Mouse (Mus musculus) CH12.LX (cell line): ENCODE data around the gene Stk32c. TPM values are rescaled to one million over a fixed set of nuclear protein-coding genes. Genes with fewer than 3 reads are reported as not detected.

ENCODE experiments used
- DNase-seq: peaks from one replicate; pipeline ENCODE4 v3.0.0-alpha.2; 2013; ENCODE audit errors: extremely low read depth
- H3K27ac ChIP-seq: 2 replicates; pipeline ENCODE4 v1.5.1; 2012; ENCODE audit warnings: low read depth, mild to moderate bottlenecking, control low read depth, moderate library complexity; ENCODE audit not compliant: insufficient read depth
- H3K27me3 ChIP-seq: replicated peaks from 2 replicates; pipeline ENCODE3; 2012; ENCODE audit warnings: inconsistent platforms
- H3K36me3 ChIP-seq, 2 experiments: replicated peaks in 1 of 2; 2 replicates each; pipeline versions ENCODE3 to v1.6.1; 2012; ENCODE audit warnings: inconsistent platforms in 1 of 2, low read length in 1 of 2, mild to moderate bottlenecking in 1 of 2, mixed read lengths in 1 of 2, moderate library complexity in 1 of 2; ENCODE audit not compliant: control insufficient read depth in 1 of 2, insufficient read depth in 1 of 2
- H3K4me1 ChIP-seq, 2 experiments: 2 replicates each; pipeline ENCODE4 v1.6.1; 2012; ENCODE audit warnings: inconsistent platforms in 1 of 2, moderate library complexity in 1 of 2; ENCODE audit not compliant: insufficient read depth in 2 of 2, control insufficient read depth in 1 of 2
- H3K4me2 ChIP-seq: 2 replicates; pipeline ENCODE4 v1.6.1; 2012; ENCODE audit warnings: low read depth, mild to moderate bottlenecking, control low read depth; ENCODE audit not compliant: poor library complexity, insufficient read depth, severe bottlenecking
- H3K4me3 ChIP-seq, 3 experiments: fragments of 150-350 bp in 1 of 3; sonication (generic) in 1 of 3; replicated peaks in 1 of 3; 2 replicates each; pipeline versions ENCODE3 to v1.5.1; 2011 to 2012; ENCODE audit warnings: low read depth in 2 of 3, low read length in 2 of 3, mild to moderate bottlenecking in 2 of 3, moderate library complexity in 2 of 3, control low read depth in 1 of 3, improper control_type of control experiment in 1 of 3, inconsistent platforms in 1 of 3, mixed read lengths in 1 of 3; ENCODE audit not compliant: poor library complexity in 1 of 3
- H3K79me2 ChIP-seq: replicated peaks from 2 replicates; pipeline ENCODE4 v1.6.1; 2012; ENCODE audit warnings: mild to moderate bottlenecking, moderate library complexity; ENCODE audit not compliant: control insufficient read depth, poor library complexity, insufficient read depth, severe bottlenecking; ENCODE audit errors: extremely low read depth
- H3K9ac ChIP-seq: 2 replicates; pipeline ENCODE4 v1.6.1; 2012; ENCODE audit warnings: low read depth, mild to moderate bottlenecking, control low read depth, moderate library complexity; ENCODE audit not compliant: insufficient read depth
- H3K9me3 ChIP-seq: replicated peaks from 2 replicates; pipeline ENCODE3; 2012; ENCODE audit warnings: low read length, inconsistent platforms, mixed read lengths
- BHLHE40 ChIP-seq: IDR thresholded peaks from 2 replicates; pipeline ENCODE4 v1.6.1; 2011; ENCODE audit warnings: mild to moderate bottlenecking, low read depth, low read length, improper control_type of control experiment
- CHD1 ChIP-seq: IDR thresholded peaks from 2 replicates; pipeline ENCODE4 v1.6.1; 2012; ENCODE audit warnings: low read depth, low read length, improper control_type of control experiment, inconsistent platforms
- CHD2 ChIP-seq: IDR thresholded peaks from 2 replicates; pipeline ENCODE4 v1.6.1; 2011; ENCODE audit warnings: low read length, improper control_type of control experiment
- ELF1 ChIP-seq: IDR thresholded peaks from 2 replicates; pipeline ENCODE4 v1.6.1; 2014; ENCODE audit warnings: low read depth, mild to moderate bottlenecking, inconsistent platforms, low read length, improper control_type of control experiment
- EP300 ChIP-seq: IDR thresholded peaks from 2 replicates; pipeline ENCODE4 v1.6.1; 2011; ENCODE audit warnings: low read length, improper control_type of control experiment
- ETS1 ChIP-seq: conservative IDR thresholded peaks from 2 replicates; pipeline ENCODE4 v1.6.1; 2012; ENCODE audit warnings: low read depth, mild to moderate bottlenecking, inconsistent platforms, low read length, improper control_type of control experiment, moderate library complexity
- HCFC1 ChIP-seq: IDR thresholded peaks from 2 replicates; pipeline ENCODE4 v1.6.1; 2012; ENCODE audit warnings: low read depth, mild to moderate bottlenecking, inconsistent platforms, low read length, improper control_type of control experiment
- IRF4 ChIP-seq: IDR thresholded peaks from 2 replicates; pipeline ENCODE4 v1.6.1; 2014; ENCODE audit warnings: low read depth, mild to moderate bottlenecking, inconsistent platforms, low read length, improper control_type of control experiment
- JUN ChIP-seq: IDR thresholded peaks from 2 replicates; pipeline ENCODE4 v1.6.1; 2011; ENCODE audit warnings: low read depth, mild to moderate bottlenecking, low read length, improper control_type of control experiment, moderate library complexity; ENCODE audit not compliant: insufficient read depth
- KAT2A ChIP-seq: IDR thresholded peaks from 2 replicates; pipeline ENCODE4 v1.6.1; 2012; ENCODE audit warnings: low read length, improper control_type of control experiment, inconsistent platforms; ENCODE audit not compliant: insufficient replicate concordance
- MAFK ChIP-seq: IDR thresholded peaks from 2 replicates; pipeline ENCODE4 v1.6.1; 2011; ENCODE audit warnings: low read length, improper control_type of control experiment; ENCODE audit not compliant: insufficient replicate concordance
- MAX ChIP-seq: IDR thresholded peaks from 2 replicates; pipeline ENCODE4 v1.6.1; 2011; ENCODE audit warnings: low read length, improper control_type of control experiment
- MAZ ChIP-seq: IDR thresholded peaks from 2 replicates; pipeline ENCODE4 v1.6.1; 2012; ENCODE audit warnings: low read depth, mild to moderate bottlenecking, inconsistent platforms, low read length, improper control_type of control experiment, moderate library complexity
- MEF2A ChIP-seq: IDR thresholded peaks from 2 replicates; pipeline ENCODE4 v1.6.1; 2014; ENCODE audit warnings: low read depth, mild to moderate bottlenecking, inconsistent platforms, low read length, improper control_type of control experiment, borderline replicate concordance
- NELFE ChIP-seq: IDR thresholded peaks from 2 replicates; pipeline ENCODE4 v1.6.1; 2011; ENCODE audit warnings: low read depth, low read length, improper control_type of control experiment
- NRF1 ChIP-seq: IDR thresholded peaks from 2 replicates; pipeline ENCODE4 v1.6.1; 2014; ENCODE audit warnings: low read depth, mild to moderate bottlenecking, inconsistent platforms, low read length, improper control_type of control experiment, moderate library complexity
- PAX5 ChIP-seq: IDR thresholded peaks from 2 replicates; pipeline ENCODE4 v1.6.1; 2012; ENCODE audit warnings: low read length, inconsistent platforms, mixed read lengths
- POLR2A ChIP-seq: IDR thresholded peaks from 2 replicates; pipeline ENCODE4 v1.6.1; 2011; ENCODE audit warnings: low read depth, mild to moderate bottlenecking, improper control_type of control experiment, low read length
- POLR2AphosphoS2 ChIP-seq: IDR thresholded peaks from 2 replicates; pipeline ENCODE4 v1.6.1; 2011; ENCODE audit warnings: low read depth, low read length, improper control_type of control experiment
- RAD21 ChIP-seq: IDR thresholded peaks from 2 replicates; pipeline ENCODE4 v1.6.1; 2011; ENCODE audit warnings: low read depth, mild to moderate bottlenecking, low read length, improper control_type of control experiment, moderate library complexity
- SIN3A ChIP-seq: IDR thresholded peaks from 2 replicates; pipeline ENCODE4 v1.6.1; 2012; ENCODE audit warnings: low read length, improper control_type of control experiment, inconsistent platforms
- SMC3 ChIP-seq: IDR thresholded peaks from 2 replicates; pipeline ENCODE4 v1.6.1; 2011; ENCODE audit warnings: low read depth, low read length, improper control_type of control experiment
- TBP ChIP-seq: conservative IDR thresholded peaks from 2 replicates; pipeline ENCODE4 v1.6.1; 2011; ENCODE audit warnings: low read depth, low read length, improper control_type of control experiment
- TCF12 ChIP-seq: IDR thresholded peaks from 2 replicates; pipeline ENCODE4 v1.6.1; 2014; ENCODE audit warnings: low read depth, mild to moderate bottlenecking, inconsistent platforms, low read length, improper control_type of control experiment
- UBTF ChIP-seq: IDR thresholded peaks from 2 replicates; pipeline ENCODE4 v1.6.1; 2012; ENCODE audit warnings: low read depth, mild to moderate bottlenecking, inconsistent platforms, low read length, improper control_type of control experiment, moderate library complexity
- USF1 ChIP-seq: IDR thresholded peaks from 2 replicates; pipeline ENCODE4 v1.6.1; 2014; ENCODE audit warnings: low read depth, mild to moderate bottlenecking, inconsistent platforms, low read length, improper control_type of control experiment
- USF2 ChIP-seq: conservative IDR thresholded peaks from 2 replicates; pipeline ENCODE4 v1.6.1; 2011; ENCODE audit warnings: low read depth, low read length, improper control_type of control experiment
- ZC3H11A ChIP-seq: IDR thresholded peaks from 2 replicates; pipeline ENCODE4 v1.6.1; 2012; ENCODE audit warnings: low read depth, mild to moderate bottlenecking, inconsistent platforms, low read length, improper control_type of control experiment
- ZKSCAN1 ChIP-seq: IDR thresholded peaks from 2 replicates; pipeline ENCODE4 v1.6.1; 2012; ENCODE audit warnings: low read depth, inconsistent platforms, low read length, improper control_type of control experiment, borderline replicate concordance
- ZMIZ1 ChIP-seq: IDR thresholded peaks from 2 replicates; pipeline ENCODE4 v1.6.1; 2012; ENCODE audit warnings: low read depth, mild to moderate bottlenecking, inconsistent platforms, low read length, improper control_type of control experiment
- dilution Hi-C: fragments of 300-500 bp; cut with MboI; formaldehyde crosslinking; loops from 2 replicates; pipeline ENCODE4 v1.14.3; 2020; ENCODE audit warnings: low sequenced_read_pairs; ENCODE audit not compliant: extremely low pct_unique_long_range_greater_than_20kb, extremely low pct_ligation_motif_present
- in situ Hi-C: fragments of 300-500 bp; cut with MboI; formaldehyde crosslinking; loops from 3 replicates; pipeline ENCODE4 v1.14.3; 2019; ENCODE audit warnings: low sequenced_read_pairs, low pct_ligation_motif_present, low pct_unique_long_range_greater_than_20kb, mixed read lengths
- polyA plus RNA-seq: library from polyadenylated mRNA; unstranded; fragments of >175 nt; gene quantifications from 2 replicates; pipeline ENCODE4 v1.2.1, GENCODE M21; 2012; ENCODE audit warnings: low read depth; ENCODE audit not compliant: insufficient read length
- total RNA-seq, 2 experiments: library from RNA; depleted of rRNA; stranded (reverse); fragments of 300-350 nt in 1 of 2; fragments of >200 nt in 1 of 2; gene quantifications; 2 replicates each; pipeline ENCODE4 v1.2.3; 2012 to 2014

The Stk32c gene
- total and polyA plus RNA-seq, 3 experiments: not detected

- no peak for DNase-seq
- Histone ChIP-seq H3K9ac (no peak overlapping the region), H3K4me3 (no peak overlapping the region), H3K9me3 (peaks cover 4% of the 10 kb centered on the region), H3K4me2 (no peak overlapping the region), H3K27me3 (peaks cover 85% of the 10 kb centered on the region), H3K27ac (no peak overlapping the region), H3K4me1 (no peaks in the 10 kb centered on the region; a peak in 1 of 4 replicates), H3K79me2 (no peaks in the 10 kb centered on the region), H3K36me3 (no peaks in the 10 kb centered on the region)
- in situ Hi-C loops (loop anchor here (5.0 kb wide), 1 partner anchor 68 kb away; no protein-coding TSS in a partner anchor), dilution Hi-C loops (no loop called here)
- TF ChIP-seq ETS1 (no peak), RAD21 (no peak), ELF1 (no peak), MAX (0 out of 2 replicates have a peak, but pooled peaks have one; percentile 26), USF1 (peak; percentile 10; the same call in 1 of the 2 replicates), IRF4 (no peak), MAFK (no peak), KAT2A (no peak), BHLHE40 (no peak)
Observed at GRCm38 (mm10) chr7:139234426-139235188, 21.5 kb upstream of the Stk32c start.

GRCm38 (mm10) chr7:139233714-139234113 is 20.6 kb upstream of the Stk32c start:
- Histone ChIP-seq H3K27me3 (peaks cover 85% of the 10 kb centered on the region), H3K9ac (no peak overlapping the region), H3K4me3 (no peak overlapping the region), H3K36me3 (no peaks in the 10 kb centered on the region), H3K9me3 (peaks cover 4% of the 10 kb centered on the region), H3K4me2 (no peak overlapping the region), H3K4me1 (no peaks in the 10 kb centered on the region; a peak in 1 of 4 replicates), H3K79me2 (no peaks in the 10 kb centered on the region), H3K27ac (no peak overlapping the region)
- peak; percentile 58 for DNase-seq
- in situ Hi-C loops: loop anchor here (5.0 kb wide), 1 partner anchor 69 kb away; no protein-coding TSS in a partner anchor
- dilution Hi-C loops: no loop called here
- no peak for TF ChIP-seq TCF12
- no peak for TF ChIP-seq ZKSCAN1
- TF ChIP-seq MAX: no peak
- no peak for TF ChIP-seq EP300
- TF ChIP-seq JUN: no peak
- no peak for TF ChIP-seq MAZ
- no peak for TF ChIP-seq USF1
- peak; percentile 64 for TF ChIP-seq ZC3H11A
- TF ChIP-seq NELFE: no peak
- no peak for TF ChIP-seq ZMIZ1
- no peak for TF ChIP-seq UBTF
- peak; percentile 97 for TF ChIP-seq RAD21
- no peak for TF ChIP-seq PAX5
- no peak for TF ChIP-seq SIN3A
- 0 out of 2 replicates have a peak, but pooled peaks have one; percentile 46 for TF ChIP-seq MEF2A
- no peak for TF ChIP-seq CHD1
- peak; percentile 96 for TF ChIP-seq SMC3
- TF ChIP-seq IRF4: 0 out of 2 replicates have a peak, but pooled peaks have one; percentile 30
- no peak for TF ChIP-seq POLR2AphosphoS2
- no peak for TF ChIP-seq HCFC1
- 0 out of 2 replicates have a peak, but pooled peaks have one; percentile 24 for TF ChIP-seq NRF1
- no peak for TF ChIP-seq ETS1
- no peak for TF ChIP-seq CHD2
- no peak for TF ChIP-seq POLR2A
- no peak for TF ChIP-seq ELF1
- no peak for TF ChIP-seq BHLHE40
- no peak for TF ChIP-seq KAT2A
- TF ChIP-seq TBP: no peak
- TF ChIP-seq USF2: no peak
